Mouse (Mus musculus) gonadal fat pad, adult 2 months (tissue): Measurements from ENCODE around the gene Stfa2. TPM values are rescaled to one million over a fixed set of nuclear protein-coding genes. Genes with fewer than 3 reads are reported as not detected.
"Not testable (repeated sequence)": the region's sequence is repeated elsewhere in the genome, so short reads cannot be mapped to it uniquely, and the experiment has no call there.

Source experiments
- DNase-seq: peaks from one replicate; pipeline ENCODE4 v3.0.0-alpha.2; 2012; ENCODE audit warnings: low read depth
- polyA plus RNA-seq: library from polyadenylated mRNA; depleted of rRNA; stranded (reverse); fragments of >200 nt; gene quantifications from 2 replicates; pipeline ENCODE4 v1.2.3, GENCODE M21; 2012; rRNA removed

Stfa2 gene
- not detected in 2 replicates for polyA plus RNA-seq

GRCm38 (mm10) chr16:36408357-36408756 lies at the start of gene Stfa2:
Stfa2 (minus strand) TSS chr16:36408457.
- no peak for DNase-seq

- DNase-seq = no peak
Observed at GRCm38 (mm10) chr16:36455342-36455802, 47.1 kb upstream of the Stfa2 start, which contains the start of gene Stfa3. Stfa3 (minus strand) TSS chr16:36455392.

GRCm38 (mm10) chr16:36420979-36421378 lies 12.7 kb upstream of the Stfa2 start:
- DNase-seq = not testable (repeated sequence)

- DNase-seq = no peak
Observed at GRCm38 (mm10) chr16:36389060-36389459, 19.2 kb downstream of the Stfa2 start.

- not testable (repeated sequence) for DNase-seq
Observed at GRCm38 (mm10) chr16:36367648-36368047, 40.6 kb downstream of the Stfa2 start, which contains the start of gene BC100530. BC100530 (minus strand) TSS chr16:36367748.

Other genes starting within 250 kb of the Stfa2 start
- gene Gm5483, start 224.2 kb downstream of the Stfa2 start, polyA plus RNA-seq = not detected in 2 replicates
- not detected in 2 replicates for gene Gm5416, start 198.1 kb downstream of the Stfa2 start, polyA plus RNA-seq
- gene 2010005H15Rik, start 187.0 kb downstream of the Stfa2 start, polyA plus RNA-seq = 0.20 TPM in 1 of 2 replicates, not detected in the other
- not detected in 2 replicates for gene Stfa1, start 131.5 kb downstream of the Stfa2 start, polyA plus RNA-seq
- not detected in 2 replicates for gene BC117090, start 74.1 kb downstream of the Stfa2 start, polyA plus RNA-seq
- gene BC100530, start 40.7 kb downstream of the Stfa2 start, polyA plus RNA-seq = not detected in 2 replicates
- gene Stfa3, start 46.9 kb upstream of the Stfa2 start, polyA plus RNA-seq = not detected in 2 replicates
- 0.14 TPM in 1 of 2 replicates, not detected in the other for gene Casr, start 153.7 kb upstream of the Stfa2 start, polyA plus RNA-seq